Mouse (Mus musculus) cerebellum, adult 2 months (tissue): Measurements from ENCODE around the gene Rnd1.

Experiments
- CTCF ChIP-seq: fragments of 200-500 bp; IDR thresholded peaks from 2 replicates; pipeline ENCODE4 v1.5.1; 2011; ENCODE audit warnings: low read depth, mild to moderate bottlenecking, control low read depth, low read length, moderate library complexity, borderline replicate concordance; ENCODE audit not compliant: insufficient read depth
- POLR2A ChIP-seq: fragments of 200-500 bp; IDR thresholded peaks from 2 replicates; pipeline ENCODE4 v1.6.1; 2011; ENCODE audit warnings: low read length, control low read depth, borderline replicate concordance; ENCODE audit not compliant: insufficient read depth

GRCm38 (mm10) chr15:98630540-98630939 is 46.7 kb downstream of the Rnd1 start, which contains the start of gene Cacnb3:
- TF ChIP-seq CTCF (no peak), POLR2A (no peak)
